Mouse (Mus musculus) lung, postnatal 0 days (tissue): ENCODE measurements around the gene Tbc1d9b.

Source experiments
- CTCF ChIP-seq: IDR thresholded peaks from 2 replicates; pipeline ENCODE4 v1.5.1; 2016; ENCODE audit warnings: antibody characterized with exemption, mild to moderate bottlenecking
- EP300 ChIP-seq: IDR thresholded peaks from 2 replicates; pipeline ENCODE4 v1.6.1; 2016; ENCODE audit warnings: antibody characterized with exemption, mild to moderate bottlenecking, control low read depth

- no peak for TF ChIP-seq CTCF
- peak; percentile 53 for TF ChIP-seq EP300
These were observed 24.6 kb downstream of the Tbc1d9b start for GRCm38 (mm10) chr11:50155785-50156184.
